In genomic region chr6:119749093-119749635, GRCm38 (mm10) we compare ENCODE assay signal across 27 mouse cellular contexts.
DNase-seq lines count a peak whose midpoint lies in the region; ATAC-seq and TF ChIP-seq lines count a peak whose summit lies in the region.
"Had no signal": no experiment of that assay in that cellular context is flagged by ENCODE, and none has a peak within 500 bp of the region (broad histone marks: within the 10 kb centered on the region; RNA-seq: fewer than 3 reads in every experiment).

No protein-coding gene starts in this region.

- peak; percentile 24 for DNase-seq in kidney, adult 11 months
- peak; percentile 13 for DNase-seq in T-cell, adult 2 months (ENCODE audit: low spot score)
- no peak for DNase-seq in kidney, postnatal 0 days (ENCODE audit: low spot score)
- DNase-seq in thymus, postnatal 14 days = peak; percentile 20
- DNase-seq in hindbrain, embryonic 14.5 days (ENCODE audit: low spot score) = no peak
- DNase-seq in cerebellum, adult 9-10 months = no peak
- DNase-seq: adrenal gland, postnatal 10 days; cerebellum, adult 2 months; forebrain, postnatal 0 days; gastrocnemius, postnatal 14 days; heart, adult 18-20 months; heart, postnatal 10 days; layer of hippocampus, adult 9-11 months; left cerebral cortex, postnatal 4 days had no signal

- H3K4me2 ChIP-seq in kidney, embryonic 15.5 days = no peak overlapping the region
- H3K4me2 ChIP-seq in kidney, postnatal 0 days (ENCODE audit: low read length) = no peak overlapping the region
- no peak overlapping the region for H3K4me2 ChIP-seq in hindbrain, embryonic 14.5 days (replicated peaks)
- H3K4me2 ChIP-seq: embryonic facial prominence, embryonic 15.5 days; heart, embryonic 12.5 days; hindbrain, embryonic 12.5 days; limb, embryonic 15.5 days had no signal

- ATAC-seq in kidney, embryonic 15.5 days (replicated peaks; ENCODE audit: low FRiP score) = no peak
- 0 out of 2 replicates have a peak, but pooled peaks have one; percentile 13 for ATAC-seq in kidney, postnatal 0 days (replicated peaks; ENCODE audit: low FRiP score, low read depth)
- ATAC-seq in hindbrain, embryonic 14.5 days (ENCODE audit: low FRiP score) = no peak
- no peak for ATAC-seq in erythroid progenitor cell, adult 5-6 weeks (replicated peaks; ENCODE audit: low FRiP score, poor library complexity, severe bottlenecking)
- ATAC-seq: forebrain, postnatal 0 days; midbrain, embryonic 16.5 days had no signal

- H3K4me3 ChIP-seq in kidney, embryonic 15.5 days (replicated peaks) = no peak overlapping the region
- H3K4me3 ChIP-seq in kidney, postnatal 0 days (replicated peaks; ENCODE audit: low read depth, low read length) = no peak overlapping the region
- H3K4me3 ChIP-seq in hindbrain, embryonic 14.5 days (replicated peaks; ENCODE audit: low read length) = no peak overlapping the region
- H3K4me3 ChIP-seq: embryonic facial prominence, embryonic 15.5 days; heart, embryonic 12.5 days; hindbrain, embryonic 12.5 days; left cerebral cortex, adult 2 months; limb, embryonic 15.5 days; myocyte had no signal

- H3K9me3 ChIP-seq in kidney, embryonic 15.5 days (replicated peaks) = no peaks in the 10 kb centered on the region
- no peaks in the 10 kb centered on the region for H3K9me3 ChIP-seq in kidney, postnatal 0 days (replicated peaks; ENCODE audit: low read length)
- no peaks in the 10 kb centered on the region for H3K9me3 ChIP-seq in hindbrain, embryonic 14.5 days (ENCODE audit: control insufficient read depth, low read length)
- H3K9me3 ChIP-seq: embryonic facial prominence, embryonic 15.5 days; G1E; heart, embryonic 12.5 days; hindbrain, embryonic 12.5 days; limb, embryonic 15.5 days had no signal

- H3K27ac ChIP-seq in kidney, embryonic 15.5 days = no peak overlapping the region
- no peak overlapping the region for H3K27ac ChIP-seq in kidney, postnatal 0 days
- H3K27ac ChIP-seq in hindbrain, embryonic 14.5 days = no peak overlapping the region
- H3K27ac ChIP-seq: embryonic facial prominence, embryonic 15.5 days; hindbrain, embryonic 12.5 days; left cerebral cortex, adult 2 months; limb, embryonic 15.5 days; liver, embryonic 14.5 days; macrophage had no signal

- H3K9ac ChIP-seq in kidney, embryonic 15.5 days = no peak overlapping the region
- no peak overlapping the region for H3K9ac ChIP-seq in kidney, postnatal 0 days (ENCODE audit: low read depth, low read length)
- no peak overlapping the region for H3K9ac ChIP-seq in hindbrain, embryonic 14.5 days
- H3K9ac ChIP-seq: embryonic facial prominence, embryonic 15.5 days; forebrain, postnatal 0 days; heart, embryonic 12.5 days; hindbrain, embryonic 12.5 days; limb, embryonic 15.5 days; liver, embryonic 14.5 days had no signal

- no peak for TF ChIP-seq CTCF in kidney, postnatal 0 days (IDR thresholded peaks at IDR 0.05; ENCODE audit: low read depth)

- H3K27me3 ChIP-seq in kidney, embryonic 15.5 days = no peaks in the 10 kb centered on the region
- H3K27me3 ChIP-seq in kidney, postnatal 0 days (ENCODE audit: insufficient read depth, low read length) = no peaks in the 10 kb centered on the region
- no peaks in the 10 kb centered on the region for H3K27me3 ChIP-seq in hindbrain, embryonic 14.5 days (ENCODE audit: control insufficient read depth, insufficient read depth, low read length)
- H3K27me3 ChIP-seq: CH12.LX; embryonic facial prominence, embryonic 15.5 days; heart, embryonic 12.5 days; hindbrain, embryonic 12.5 days; limb, embryonic 15.5 days had no signal

- H3K36me3 ChIP-seq in kidney, embryonic 15.5 days = peaks cover 43% of the 10 kb centered on the region
- H3K36me3 ChIP-seq in kidney, postnatal 0 days (ENCODE audit: insufficient read depth, low read length) = peaks cover 8% of the 10 kb centered on the region; the same call in 1 of the 2 replicates
- peaks cover 44% of the 10 kb centered on the region for H3K36me3 ChIP-seq in hindbrain, embryonic 14.5 days (replicated peaks; ENCODE audit: control insufficient read depth, insufficient read depth)

- 78% methylated on average over 7 of the region's 7 CpGs for WGBS in kidney, embryonic 15.5 days
- WGBS in kidney, postnatal 0 days = 68% methylated on average over 7 of the region's 7 CpGs
- WGBS in hindbrain, embryonic 14.5 days = 95% methylated on average over 7 of the region's 7 CpGs

- no peaks in the 10 kb centered on the region for H3K4me1 ChIP-seq in kidney, embryonic 15.5 days
- H3K4me1 ChIP-seq in kidney, postnatal 0 days (replicated peaks; ENCODE audit: insufficient read depth, low read length) = no peaks in the 10 kb centered on the region
- no peaks in the 10 kb centered on the region for H3K4me1 ChIP-seq in hindbrain, embryonic 14.5 days (replicated peaks; ENCODE audit: control insufficient read depth, insufficient read depth, low read length)
- H3K4me1 ChIP-seq: embryonic facial prominence, embryonic 15.5 days; heart, embryonic 12.5 days; hindbrain, embryonic 12.5 days; limb, embryonic 15.5 days had no signal

Comparison
In these comparisons a context has a peak if more than half of its experiments do, and no peak if none do; other contexts are left out.
1. DNase-seq: peak in kidney, adult 11 months (single experiment), T-cell, adult 2 months (single experiment) and thymus, postnatal 14 days (single experiment); none in kidney, postnatal 0 days (single experiment), hindbrain, embryonic 14.5 days (single experiment) and cerebellum, adult 9-10 months (single experiment).